Mouse (Mus musculus) gastrocnemius, postnatal 4 days (tissue): ENCODE measurements at regions not wholly inside any gene's neighbourhood (a gene's known extent, or its start where the extent isn't known, plus 50 kb on each side); places are given as distances from the start of the nearest gene placed in this dataset.

ENCODE experiments used
- DNase-seq, 2 experiments: peaks; one replicate each; pipeline ENCODE4 v3.0.0; 2021 to 2022; ENCODE audit warnings: low spot score in 2 of 2, mixed read lengths in 2 of 2

DNA sequence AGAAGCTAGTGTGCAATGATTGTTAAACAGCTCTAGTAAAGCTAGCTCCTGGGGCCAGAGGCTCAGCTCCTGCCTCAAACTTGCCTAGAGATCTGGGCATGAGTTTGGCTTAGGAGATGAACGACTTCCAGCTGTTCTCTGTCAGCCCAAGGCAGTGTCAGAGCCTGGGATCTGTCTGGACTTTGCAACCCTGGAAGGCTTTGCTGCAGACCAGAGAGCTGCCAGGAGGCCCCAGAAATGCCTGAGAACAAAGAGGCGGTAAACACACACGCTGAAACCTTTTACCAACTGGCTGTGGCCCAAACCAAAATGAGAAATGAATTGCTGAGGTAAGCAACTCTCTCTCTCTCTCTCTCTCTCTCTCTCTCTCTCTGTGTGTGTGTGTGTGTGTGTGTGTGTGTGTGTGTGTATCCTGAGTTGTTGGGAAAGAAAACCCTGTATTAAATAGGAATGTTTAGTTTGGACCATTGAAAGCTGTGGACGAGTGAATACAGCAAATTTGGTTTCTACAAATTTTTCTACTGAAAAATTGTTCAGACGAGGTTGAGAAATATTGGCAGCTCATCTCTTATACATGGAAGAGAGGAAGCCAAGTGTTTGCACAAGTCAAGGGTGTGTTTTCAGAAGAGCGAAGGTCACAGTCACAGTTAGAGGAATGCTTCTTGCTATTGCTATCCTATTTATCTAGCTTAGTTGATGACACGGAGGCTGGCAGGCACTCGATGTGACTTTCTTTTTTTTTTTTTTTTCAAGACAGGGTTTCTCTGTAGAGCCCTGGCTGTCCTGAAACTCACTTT lies 125.1 kb upstream of the Serp2 start:
- DNase-seq = peak; percentile 36 to 65

GRCm38 (mm10) chr14:76678512-76679134 lies 121.9 kb upstream of the Serp2 start:
- peak in 1 of 2 experiments; percentile 65 for DNase-seq

DNA sequence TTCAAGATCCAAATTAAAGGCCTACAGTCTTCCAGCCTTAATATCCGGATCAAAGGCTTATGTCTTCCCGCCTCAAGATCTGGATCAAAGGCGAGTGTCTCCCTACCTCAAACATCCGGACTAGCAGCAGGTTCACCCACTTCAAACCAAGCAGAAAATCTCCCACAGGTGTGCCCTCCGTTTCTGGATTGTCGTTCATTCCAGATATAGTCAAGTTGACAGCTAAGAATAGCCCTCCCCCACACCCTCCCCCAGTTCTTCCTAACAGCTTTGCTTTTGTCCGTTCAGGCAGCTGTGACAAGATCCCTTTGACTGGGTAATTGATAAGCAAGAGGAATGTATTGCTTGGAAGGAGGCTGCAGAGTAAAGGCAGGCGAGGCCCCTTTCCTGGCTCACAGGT lies 118.3 kb upstream of the Serp2 start:
- no peak for DNase-seq

GRCm38 (mm10) chr14:76673671-76674331 lies 117.1 kb upstream of the Serp2 start:
- no peak for DNase-seq

GRCm38 (mm10) chr14:76672899-76673298 lies 116.2 kb upstream of the Serp2 start:
- DNase-seq = no peak

- no peak for DNase-seq
Observed at GRCm38 (mm10) chr14:76672442-76672841, 115.8 kb upstream of the Serp2 start.

GRCm38 (mm10) chr14:76671023-76671422 lies 114.3 kb upstream of the Serp2 start:
- no peak for DNase-seq

- DNase-seq = no peak
Observed at GRCm38 (mm10) chr14:76665754-76666371, 109.2 kb upstream of the Serp2 start.

DNA sequence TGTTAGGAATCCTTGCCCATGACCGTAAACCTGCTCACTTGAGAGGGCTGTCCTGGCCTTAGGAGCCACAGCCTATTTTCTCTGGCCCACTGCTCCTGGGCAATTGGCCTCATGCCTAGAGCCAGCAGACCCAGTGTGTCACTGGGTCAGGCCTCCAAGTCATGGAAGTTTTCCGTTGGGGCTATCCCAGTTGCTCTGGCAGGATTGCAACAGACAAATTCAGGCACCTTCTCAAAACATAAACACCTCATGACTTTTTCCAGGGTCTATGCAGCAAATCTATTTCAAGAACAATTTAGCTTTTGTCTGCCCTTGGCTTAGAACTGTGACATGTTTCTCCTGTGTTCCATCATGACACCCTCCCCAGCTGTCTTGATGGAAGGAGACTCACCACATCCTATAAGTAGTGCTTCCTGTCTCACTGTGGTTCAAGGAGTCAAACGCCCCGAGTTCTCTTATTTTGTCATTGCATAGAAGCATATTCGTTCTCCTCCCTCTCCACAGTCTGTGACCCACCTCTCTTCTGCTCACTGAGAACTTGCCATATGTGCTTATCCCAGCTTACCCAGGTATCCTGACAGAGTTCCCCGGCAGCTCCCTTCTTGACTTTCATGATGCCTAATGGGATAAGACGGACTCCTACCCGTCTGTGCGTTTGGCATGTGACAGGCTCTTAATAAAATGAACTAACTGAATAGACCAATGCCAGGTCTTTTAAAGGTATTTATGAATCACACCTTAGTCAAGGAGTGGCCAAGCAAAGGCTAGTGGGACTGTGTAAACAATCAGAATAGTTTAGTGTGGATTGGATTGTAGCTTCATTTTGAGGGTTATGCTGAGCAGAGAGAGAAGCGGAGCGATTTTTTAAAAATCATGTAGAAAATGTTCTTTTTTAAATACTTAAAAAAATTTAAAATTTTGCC lies 108.2 kb upstream of the Serp2 start:
- no peak for DNase-seq

DNA sequence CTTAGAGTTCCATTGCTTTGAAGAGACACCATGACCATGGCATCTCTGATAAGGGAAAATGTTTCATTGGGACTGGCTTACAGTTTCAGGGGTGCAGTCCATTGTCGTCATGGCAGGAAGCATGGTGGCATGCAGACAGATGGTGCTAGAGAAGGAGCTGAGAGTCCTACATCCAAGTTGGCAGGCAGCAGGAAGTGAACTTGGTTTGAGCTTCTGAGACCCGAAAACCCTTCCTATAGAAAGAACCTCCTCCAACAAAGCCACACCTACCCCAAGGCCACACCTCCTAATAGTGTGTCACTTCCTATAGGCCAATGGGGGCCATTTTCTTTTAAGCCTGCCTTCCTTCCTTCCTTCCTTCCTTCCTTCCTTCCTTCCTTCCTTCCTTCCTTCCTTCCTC lies 107.1 kb upstream of the Serp2 start:
- no peak for DNase-seq

- DNase-seq = no peak
Observed at GRCm38 (mm10) chr14:76662871-76663270, 106.2 kb upstream of the Serp2 start.

GRCm38 (mm10) chr14:76660906-76661305 lies 104.2 kb upstream of the Serp2 start:
- DNase-seq = no peak

GRCm38 (mm10) chr14:76658952-76659502 lies 102.3 kb upstream of the Serp2 start:
- no peak for DNase-seq

- peak in 1 of 2 experiments; percentile 58 for DNase-seq
Observed at GRCm38 (mm10) chr14:76657784-76658610, 101.3 kb upstream of the Serp2 start.

DNA sequence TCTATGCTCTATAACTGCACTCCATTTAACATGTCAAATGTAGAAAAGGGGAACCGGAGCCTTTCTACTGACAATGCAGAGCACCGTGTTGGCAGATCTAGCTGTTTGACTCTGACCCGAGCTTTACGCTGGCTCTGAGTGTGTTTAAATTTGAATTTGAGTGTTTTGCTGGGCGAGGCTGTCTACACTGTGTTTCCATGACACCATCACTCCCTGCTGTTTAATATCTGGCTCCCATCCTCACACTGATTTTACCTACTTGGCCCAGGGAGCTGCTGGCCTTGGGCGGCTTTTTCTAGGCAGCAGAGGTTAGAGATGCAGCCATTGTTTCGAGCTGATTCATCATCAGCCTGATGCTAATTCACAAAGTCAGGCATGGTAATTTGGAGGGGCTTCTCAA lies 100.7 kb upstream of the Serp2 start:
- DNase-seq = no peak

DNA sequence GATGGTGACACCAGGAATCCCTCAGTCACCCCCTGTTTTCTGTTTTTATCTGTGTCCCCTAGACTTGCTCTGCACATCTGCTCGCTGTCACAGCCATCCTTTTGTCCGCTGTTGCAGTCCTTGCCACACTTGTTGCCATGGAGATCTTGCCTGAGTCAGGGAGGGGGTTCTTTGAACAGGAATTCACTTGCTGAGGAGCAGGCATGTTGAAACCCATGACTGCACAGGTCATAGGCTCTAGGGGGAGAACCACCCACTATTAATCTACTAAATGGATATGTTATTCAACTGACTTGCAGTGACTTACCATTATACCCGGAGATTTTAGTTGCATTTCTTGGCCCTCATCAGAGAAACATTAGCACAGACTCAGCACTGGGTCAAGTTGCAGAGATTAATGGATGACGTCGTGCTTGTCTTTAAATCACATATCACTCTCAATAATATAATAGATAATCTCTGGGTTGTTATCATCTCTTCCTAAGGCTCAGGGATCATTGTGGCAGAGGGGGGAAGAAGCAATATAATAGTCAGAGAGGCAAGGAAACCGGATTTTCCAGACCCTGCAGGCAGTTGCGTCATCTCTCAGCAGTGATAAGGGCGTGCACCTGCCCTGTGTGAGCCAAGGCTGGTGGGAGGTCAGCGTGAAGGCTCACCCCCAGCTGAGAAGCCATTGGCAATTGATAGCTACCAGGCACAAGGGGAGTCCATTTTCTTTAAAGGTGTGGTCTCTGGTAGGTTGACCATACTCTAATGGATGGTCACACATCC lies 95.9 kb upstream of the Serp2 start:
- DNase-seq = no peak

DNA sequence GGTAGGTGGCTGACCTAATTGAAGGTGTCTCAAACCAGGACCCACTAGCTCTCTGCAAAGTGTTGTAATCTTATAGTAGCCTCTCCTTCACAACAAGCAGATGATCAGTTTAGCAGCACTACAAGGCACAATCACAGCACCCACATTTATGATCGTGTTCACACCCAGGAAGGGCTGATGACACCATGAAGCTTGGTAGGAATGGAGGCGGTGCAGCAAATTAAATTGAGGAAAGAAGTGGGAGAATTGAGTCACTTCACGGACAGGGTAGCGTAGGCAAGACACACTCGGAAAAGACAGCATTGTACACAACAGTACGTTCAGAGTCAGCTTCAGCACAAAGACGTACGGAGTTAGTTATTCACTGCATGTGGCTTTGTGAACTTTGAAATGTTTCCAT lies 94.4 kb upstream of the Serp2 start:
- no peak for DNase-seq

DNA sequence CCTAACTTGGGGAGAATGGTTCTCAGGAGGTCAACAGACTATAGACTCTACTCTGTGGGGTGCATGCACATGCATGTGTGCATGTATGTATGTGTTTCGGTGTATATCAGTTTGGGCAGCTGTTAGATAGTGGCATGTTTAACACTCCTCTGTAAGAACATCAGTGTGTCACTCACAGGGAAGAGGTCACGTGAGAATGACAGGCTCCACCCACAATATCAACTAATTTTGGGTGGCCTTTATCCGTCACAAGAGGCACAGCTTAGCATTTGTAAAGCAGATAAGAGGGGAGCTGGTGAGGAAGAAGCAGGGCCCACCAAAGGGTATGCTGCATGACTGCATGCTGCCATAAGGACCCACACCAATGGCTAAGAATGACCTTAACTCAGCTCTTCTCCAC lies 93.2 kb upstream of the Serp2 start:
- no peak for DNase-seq

DNA sequence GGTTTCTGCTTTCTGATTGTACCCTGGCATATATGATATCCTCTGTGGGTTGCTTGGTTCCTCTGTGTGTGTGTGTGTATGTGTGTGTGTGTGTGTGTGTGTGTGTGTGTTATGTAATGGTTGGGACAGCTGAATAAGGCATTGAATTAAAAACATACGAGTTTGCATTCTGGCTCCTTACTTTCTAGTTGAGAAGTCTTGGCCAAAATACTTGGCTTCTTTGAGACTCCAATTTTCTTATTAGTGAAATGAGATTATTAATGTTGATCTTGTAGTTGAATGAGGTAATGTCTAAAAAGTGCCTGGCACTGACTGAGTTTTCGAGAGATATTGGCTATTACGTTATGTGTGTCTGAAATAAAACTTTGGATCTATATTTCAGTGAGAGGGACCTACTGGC lies 88.0 kb upstream of the Serp2 start:
- no peak for DNase-seq
